Mouse (Mus musculus) gastrocnemius, adult 8-10 months (tissue): ENCODE data around the gene Umps. TPM values are rescaled to one million over a fixed set of nuclear protein-coding genes. Genes with fewer than 3 reads are reported as not detected.

Experiments used
- DNase-seq, 2 experiments: peaks; one replicate each; pipeline ENCODE4 v3.0.0; 2022; ENCODE audit warnings: low spot score in 2 of 2
- total RNA-seq, 4 experiments: library from RNA; stranded (reverse); gene quantifications; 2 replicates each; pipeline ENCODE4 v1.2.4; 2022

Gene Umps
- total RNA-seq, 4 experiments from 2014 or later = 6.1 to 7.2 (median 6.5) TPM

- DNase-seq = no peak
These were observed 3.3 kb downstream of the Umps start for GRCm38 (mm10) chr16:33963509-33963908.

- no peak for DNase-seq
These were observed 12.0 kb downstream of the Umps start for GRCm38 (mm10) chr16:33954793-33955192.

- DNase-seq = no peak
These were observed 13.8 kb downstream of the Umps start for GRCm38 (mm10) chr16:33953008-33953407.

- peak; percentile 81 to 83 for DNase-seq
These were observed 16.0 kb downstream of the Umps start for GRCm38 (mm10) chr16:33950830-33951229.

GRCm38 (mm10) chr16:33950386-33950785 lies 16.5 kb downstream of the Umps start:
- no peak for DNase-seq

GRCm38 (mm10) chr16:33947664-33948571 lies 18.9 kb downstream of the Umps start:
- DNase-seq = no peak

GRCm38 (mm10) chr16:33946021-33946420 lies 20.8 kb downstream of the Umps start:
- no peak for DNase-seq

GRCm38 (mm10) chr16:33944772-33945171 lies 22.1 kb downstream of the Umps start:
- no peak for DNase-seq

- no peak for DNase-seq
These were observed 22.7 kb downstream of the Umps start for GRCm38 (mm10) chr16:33944126-33944525.

GRCm38 (mm10) chr16:33943388-33943787 lies 23.4 kb downstream of the Umps start:
- DNase-seq = no peak

GRCm38 (mm10) chr16:33942341-33942740 lies 24.5 kb downstream of the Umps start:
- no peak for DNase-seq

GRCm38 (mm10) chr16:33941271-33941781 lies 25.5 kb downstream of the Umps start:
- peak; percentile 67 to 81 for DNase-seq

GRCm38 (mm10) chr16:33940095-33940494 lies 26.7 kb downstream of the Umps start:
- DNase-seq = no peak

- no peak for DNase-seq
These were observed 27.2 kb downstream of the Umps start for GRCm38 (mm10) chr16:33939636-33940035.

GRCm38 (mm10) chr16:33939133-33939531 lies 27.7 kb downstream of the Umps start:
- no peak for DNase-seq

GRCm38 (mm10) chr16:33938311-33939132 lies 28.3 kb downstream of the Umps start:
- no peak for DNase-seq

GRCm38 (mm10) chr16:33937567-33937966 lies 29.3 kb downstream of the Umps start:
- peak; percentile 70 to 78 for DNase-seq

GRCm38 (mm10) chr16:33936885-33937284 lies 30.0 kb downstream of the Umps start:
- no peak for DNase-seq

GRCm38 (mm10) chr16:33935407-33935785 lies 31.4 kb downstream of the Umps start:
- DNase-seq = no peak

- DNase-seq = no peak
These were observed 32.0 kb downstream of the Umps start for GRCm38 (mm10) chr16:33934701-33935406.

GRCm38 (mm10) chr16:33933411-33933810 lies 33.4 kb downstream of the Umps start:
- no peak for DNase-seq
